Mouse (Mus musculus): ENCODE measurements around the gene Dis3l2.

Gene Dis3l2

DNA sequence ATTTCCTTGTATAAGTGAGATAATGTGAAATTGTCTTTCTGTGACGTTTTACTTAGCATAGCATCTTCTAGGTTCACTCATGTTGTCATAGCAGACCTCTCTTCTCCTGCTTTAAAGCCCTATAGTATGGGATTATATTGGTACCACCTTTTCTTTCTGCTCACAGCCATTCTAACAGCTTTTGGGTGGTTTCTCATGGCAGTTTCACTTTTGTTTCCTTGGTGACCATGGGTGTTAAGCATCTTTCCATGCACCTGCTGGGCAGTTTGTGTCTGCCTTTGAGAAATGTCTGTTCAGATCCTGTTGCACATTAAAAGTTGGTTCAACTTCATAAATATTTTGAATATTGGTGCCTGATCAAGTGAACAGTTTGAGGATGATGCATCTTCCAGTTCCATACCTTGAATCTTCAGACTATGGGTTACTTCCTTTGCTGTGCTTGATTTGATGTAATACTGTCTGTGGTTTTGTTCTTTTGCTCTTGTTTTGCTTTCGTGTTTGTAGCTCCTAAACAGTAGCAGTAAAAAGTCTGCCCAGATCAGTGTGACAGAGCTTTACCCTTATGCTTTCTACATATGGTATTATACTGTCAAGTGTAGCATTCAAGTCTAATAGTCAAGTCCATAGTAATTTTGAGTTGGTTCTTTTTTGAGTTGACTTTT, 29.7 kb downstream of the Dis3l2 start:
- no peak for DNase-seq (ENCODE audit: low read depth, low spot score)

DNA sequence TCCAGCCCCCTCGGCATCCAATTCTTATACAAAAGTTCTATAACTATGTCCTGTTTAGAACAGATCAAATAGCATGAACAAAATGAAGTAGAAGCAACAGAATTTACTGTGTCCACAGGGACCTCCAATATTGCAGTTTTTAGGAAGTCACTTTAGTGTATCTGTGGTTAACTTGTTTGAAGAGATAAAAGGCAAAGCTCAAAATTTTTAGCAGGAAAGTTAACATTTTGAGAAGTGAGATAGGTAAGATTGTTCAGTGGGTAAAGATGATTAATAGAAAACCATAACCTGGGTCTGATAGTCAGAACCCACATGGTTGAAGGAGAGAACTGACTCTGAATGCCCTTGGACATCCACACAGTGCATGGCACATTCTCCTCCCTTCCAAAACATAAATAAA, 32.8 kb downstream of the Dis3l2 start:
- no peak for DNase-seq (ENCODE audit: low read depth, low spot score)

DNA sequence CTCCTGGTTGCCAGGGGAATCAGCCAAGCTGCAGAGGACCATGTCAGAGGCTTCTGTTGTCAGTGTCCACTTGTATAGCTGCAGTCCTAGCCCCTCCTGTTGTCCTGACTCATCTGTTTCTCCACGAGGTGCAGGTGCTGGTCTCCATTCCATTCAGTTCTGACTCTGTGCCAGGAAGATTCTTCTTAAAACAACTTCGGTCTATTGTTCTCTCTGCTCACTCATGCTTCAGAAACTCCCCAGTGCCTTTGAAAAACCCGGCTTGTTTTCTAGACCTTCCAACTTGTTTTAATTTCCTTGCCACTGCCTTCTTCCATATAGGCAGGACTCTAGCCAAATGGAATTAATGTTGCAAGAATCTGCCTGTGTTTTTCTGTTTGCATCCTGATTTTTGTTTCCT, 39.3 kb downstream of the Dis3l2 start:
- no peak for DNase-seq (ENCODE audit: low read depth, low spot score)

DNA sequence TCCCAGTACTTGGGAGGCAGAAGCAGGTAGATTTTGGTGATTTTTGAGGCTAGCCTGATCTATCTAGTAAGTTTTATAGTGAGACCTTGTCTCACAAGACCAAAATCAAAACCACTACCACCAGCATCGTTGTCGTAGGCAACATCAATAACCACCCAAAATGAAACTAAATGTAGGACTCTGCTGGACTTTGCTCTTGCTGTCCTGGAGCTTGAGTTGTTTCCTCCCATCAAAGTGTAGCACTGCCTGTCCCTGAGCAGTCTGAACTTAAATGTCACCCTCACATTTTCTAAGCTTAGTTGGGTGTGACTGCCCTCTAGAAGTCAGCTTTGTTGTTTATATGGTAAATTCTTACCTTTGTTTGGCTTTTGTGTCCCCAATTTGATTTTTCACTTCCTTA, 43.4 kb downstream of the Dis3l2 start:
- no peak for DNase-seq (ENCODE audit: low read depth, low spot score)

DNA sequence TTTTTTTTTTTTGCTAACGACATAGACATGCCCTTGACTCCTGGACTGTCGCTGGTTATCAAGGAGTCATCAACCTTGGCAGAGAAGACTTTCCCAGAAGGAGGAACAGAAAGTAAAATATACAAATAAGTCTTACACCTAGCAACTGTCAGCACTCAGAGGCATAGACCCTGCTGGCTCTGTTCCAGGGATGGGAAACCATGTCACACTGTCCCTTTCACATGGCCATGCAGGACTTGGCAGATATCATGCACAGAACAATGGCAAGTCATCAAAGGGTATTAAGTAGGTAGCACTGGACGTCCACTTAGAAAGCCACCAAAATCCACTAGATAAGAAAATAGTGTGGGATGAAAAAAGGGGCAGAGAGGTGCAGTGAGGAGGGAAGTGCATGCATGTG, 46.5 kb downstream of the Dis3l2 start:
- DNase-seq (ENCODE audit: low read depth, low spot score) = peak; percentile 78

DNA sequence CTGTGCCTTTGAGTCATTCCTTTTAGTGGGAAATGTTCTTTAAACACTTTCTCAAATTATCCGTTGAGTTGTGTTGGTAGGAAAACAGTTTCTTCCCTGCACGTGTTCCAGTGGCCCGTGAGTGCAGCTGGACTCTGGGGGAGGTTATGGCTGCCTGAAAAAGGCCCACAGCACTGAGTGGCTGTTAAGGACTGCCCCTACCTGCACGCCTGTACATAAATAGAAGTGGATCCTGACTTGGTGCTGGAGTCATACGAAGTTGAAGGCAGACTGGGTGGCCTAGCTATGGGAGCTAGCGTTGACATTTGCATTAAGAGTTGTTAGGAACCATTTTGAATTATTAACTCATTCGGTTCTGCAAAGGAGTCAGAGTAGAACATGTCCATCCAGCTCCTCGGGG, 49.8 kb downstream of the Dis3l2 start:
- DNase-seq (ENCODE audit: low read depth, low spot score) = no peak

DNA sequence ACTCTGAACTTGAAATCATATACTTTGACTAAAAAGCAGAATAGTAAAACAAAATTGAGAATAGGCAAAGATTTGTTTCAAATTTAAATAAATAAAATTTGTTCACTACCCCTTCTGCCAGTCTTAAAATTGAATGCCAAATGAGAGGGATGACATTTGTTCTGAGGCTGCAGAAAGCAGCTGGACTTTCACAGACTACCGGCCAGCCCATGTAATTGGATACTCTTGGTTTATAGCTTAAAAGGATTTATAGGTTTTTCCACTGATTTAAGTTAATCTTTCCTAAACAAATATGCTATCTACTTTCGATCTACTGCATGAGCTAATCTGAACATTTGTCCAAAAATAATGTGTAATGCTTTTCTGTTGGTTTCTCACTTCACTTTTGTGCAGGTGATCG, 50.7 kb downstream of the Dis3l2 start:
- peak; percentile 57 for DNase-seq (ENCODE audit: low read depth, low spot score)

DNA sequence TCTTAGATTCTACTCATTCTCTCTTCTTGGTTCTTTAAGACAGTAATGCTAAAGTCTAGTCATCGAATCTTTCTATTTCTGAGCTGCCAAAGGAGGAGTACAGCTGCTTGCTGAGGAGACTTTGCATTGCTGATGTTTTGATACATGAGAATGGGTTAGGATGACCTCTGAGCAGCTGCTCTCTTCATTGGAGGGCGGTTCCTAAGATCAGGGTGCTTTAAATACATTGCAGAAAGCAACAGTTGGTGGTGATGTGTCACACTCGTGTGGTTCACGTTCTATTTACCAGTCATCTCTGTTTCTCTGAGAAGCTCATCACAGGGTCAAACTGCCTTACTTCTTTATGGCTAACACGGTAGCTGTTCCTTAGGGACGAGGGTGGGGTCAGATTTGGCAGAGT, 54.5 kb downstream of the Dis3l2 start:
- DNase-seq (ENCODE audit: low read depth, low spot score) = no peak

DNA sequence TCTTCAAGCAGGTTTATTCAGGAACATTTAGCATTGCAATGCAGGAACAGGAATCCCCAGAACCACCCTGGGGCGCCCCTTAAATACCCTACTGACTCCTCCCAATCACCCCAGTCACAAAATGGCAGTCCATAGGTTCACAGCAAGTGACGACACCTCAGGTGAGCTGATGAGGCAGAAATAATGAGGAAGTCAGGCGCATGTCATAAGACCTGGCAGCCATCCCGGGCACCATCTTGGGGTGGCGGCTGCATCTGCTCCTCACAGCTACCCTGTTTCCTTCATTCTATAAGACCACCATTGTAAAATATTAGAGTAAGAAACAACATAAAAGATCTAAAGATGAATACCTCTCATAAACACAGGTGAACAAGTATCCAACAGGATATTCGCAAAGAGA, 58.6 kb downstream of the Dis3l2 start:
- DNase-seq (ENCODE audit: low read depth, low spot score) = no peak

DNA sequence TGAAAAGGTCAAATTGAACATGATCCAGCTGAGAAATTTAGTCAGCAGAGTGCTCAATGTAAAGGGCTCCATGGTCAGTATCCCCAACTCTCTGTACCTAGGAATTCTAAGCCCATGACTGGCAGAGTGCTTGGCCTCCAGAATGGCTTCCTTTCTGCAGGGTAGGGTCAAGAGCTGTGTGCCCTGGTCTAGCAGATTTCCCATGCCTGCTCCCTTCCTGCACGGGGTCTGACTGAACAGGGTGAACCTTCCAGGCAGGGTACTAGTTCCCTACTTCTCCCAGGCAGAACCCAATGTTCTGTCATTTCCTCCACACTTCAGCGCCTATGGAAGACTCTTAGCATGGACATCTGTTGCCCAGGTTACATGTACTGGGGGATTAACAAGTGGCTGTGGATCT, 97.6 kb downstream of the Dis3l2 start:
- no peak for DNase-seq (ENCODE audit: low read depth, low spot score)

DNA sequence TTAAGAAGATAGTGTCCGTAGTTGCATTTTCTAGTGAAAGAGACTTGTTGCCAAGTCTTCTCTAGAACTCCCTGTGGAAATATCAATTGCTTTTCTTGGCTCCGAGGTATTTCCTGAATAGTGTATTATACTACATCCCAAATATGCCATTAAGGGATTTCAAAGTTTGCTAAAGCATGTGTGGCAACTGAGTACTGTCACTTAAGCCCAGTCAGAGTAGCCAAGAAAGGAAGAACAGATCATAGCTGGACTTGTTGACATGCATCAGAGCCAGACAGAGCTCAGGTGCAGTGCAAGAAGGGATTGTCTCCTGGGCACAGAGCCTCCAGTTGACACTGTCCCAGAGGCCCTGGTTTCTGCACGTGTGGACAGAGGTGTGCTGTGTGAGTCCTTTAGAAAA, 108.1 kb downstream of the Dis3l2 start:
- DNase-seq (ENCODE audit: low read depth, low spot score) = no peak

DNA sequence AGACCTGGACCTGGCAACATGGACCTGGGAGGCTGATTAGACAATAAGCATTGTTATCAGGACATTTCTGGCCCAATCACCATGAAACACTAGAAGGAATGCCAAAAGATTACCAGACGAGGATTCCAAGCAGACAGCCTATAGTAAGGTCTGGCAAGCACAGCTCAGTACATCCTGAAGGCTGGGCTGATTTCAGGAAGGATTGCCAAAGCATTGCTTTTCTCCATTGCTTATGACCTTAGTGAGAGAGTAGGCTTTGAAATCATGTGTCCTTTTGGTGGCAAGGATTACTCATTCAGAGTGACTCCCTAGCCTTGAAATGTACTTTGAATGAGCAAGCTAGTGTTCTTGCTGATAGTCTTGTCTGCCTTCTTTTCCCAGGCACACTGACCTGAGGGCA, 118.7 kb downstream of the Dis3l2 start:
- DNase-seq (ENCODE audit: low read depth, low spot score) = no peak

DNA sequence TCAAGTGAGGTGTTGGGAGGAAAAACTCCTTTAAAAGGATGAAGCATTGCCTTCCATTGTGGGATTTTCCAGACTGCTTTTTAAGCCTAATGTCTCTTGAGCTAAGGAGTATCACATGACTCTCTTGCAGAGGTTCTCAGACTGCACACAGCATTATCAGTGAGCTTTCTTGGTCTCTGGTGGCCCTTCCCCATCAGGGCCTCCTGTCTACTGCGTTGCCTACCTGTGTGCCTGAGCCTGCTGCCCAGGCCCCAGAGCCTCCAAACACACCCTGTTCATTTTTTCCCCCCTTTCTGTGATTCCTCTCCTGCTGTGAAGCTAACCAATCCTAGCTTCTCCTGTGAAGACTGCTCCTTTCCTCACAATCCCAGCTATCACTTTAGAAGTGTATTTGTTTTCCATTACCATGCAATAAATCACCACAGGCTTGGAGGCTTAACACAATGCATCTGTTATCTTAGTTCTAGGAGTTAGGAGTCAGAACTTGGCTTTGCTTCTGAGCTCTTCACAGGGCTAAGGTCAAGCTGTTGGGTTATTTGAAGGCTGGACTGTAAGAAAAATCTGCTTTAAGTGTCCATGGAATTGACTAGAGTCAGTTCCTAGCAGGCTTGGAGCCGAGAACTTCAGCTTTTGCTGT, 130.9 kb downstream of the Dis3l2 start:
- no peak for DNase-seq (ENCODE audit: low read depth, low spot score)

DNA sequence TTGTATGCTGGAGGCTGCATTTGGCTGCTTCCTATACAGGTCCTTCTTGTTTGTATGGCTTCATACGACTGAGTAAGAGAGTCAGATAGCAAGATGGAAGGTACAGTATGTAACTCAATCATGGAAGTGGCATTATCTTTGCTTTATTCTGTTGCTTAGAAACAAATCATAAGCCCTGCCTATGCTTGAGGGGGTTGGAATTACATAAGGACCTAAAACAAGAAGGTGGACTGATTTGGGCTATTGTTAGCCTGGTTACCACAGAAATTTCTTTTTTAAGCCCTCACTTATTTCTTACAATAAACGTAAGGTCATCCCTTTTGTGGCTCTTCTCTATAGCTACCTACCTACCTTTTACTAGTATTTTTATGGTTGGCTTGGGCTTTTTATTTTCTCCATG, 131.4 kb downstream of the Dis3l2 start:
- no peak for DNase-seq (ENCODE audit: low read depth, low spot score)

DNA sequence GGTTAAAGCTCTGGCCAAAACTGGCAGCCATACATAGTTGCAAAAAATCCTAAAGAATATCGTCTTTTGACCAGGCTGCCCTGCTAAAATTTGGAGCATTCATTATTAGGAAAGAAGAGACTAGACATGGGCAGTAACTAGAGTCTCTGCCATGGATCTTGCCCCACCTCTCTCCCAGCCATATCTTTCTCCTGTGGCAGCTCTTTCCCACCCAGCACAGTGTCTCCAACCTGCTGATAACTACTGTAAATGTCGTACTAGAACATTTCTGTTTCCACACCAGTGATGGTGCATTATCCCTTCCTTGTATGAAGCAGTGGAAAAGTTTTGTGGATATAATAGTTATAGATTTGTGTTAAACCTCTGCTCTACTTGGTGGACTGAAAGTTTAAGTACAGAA, 147.1 kb downstream of the Dis3l2 start:
- no peak for DNase-seq (ENCODE audit: low read depth, low spot score)

DNA sequence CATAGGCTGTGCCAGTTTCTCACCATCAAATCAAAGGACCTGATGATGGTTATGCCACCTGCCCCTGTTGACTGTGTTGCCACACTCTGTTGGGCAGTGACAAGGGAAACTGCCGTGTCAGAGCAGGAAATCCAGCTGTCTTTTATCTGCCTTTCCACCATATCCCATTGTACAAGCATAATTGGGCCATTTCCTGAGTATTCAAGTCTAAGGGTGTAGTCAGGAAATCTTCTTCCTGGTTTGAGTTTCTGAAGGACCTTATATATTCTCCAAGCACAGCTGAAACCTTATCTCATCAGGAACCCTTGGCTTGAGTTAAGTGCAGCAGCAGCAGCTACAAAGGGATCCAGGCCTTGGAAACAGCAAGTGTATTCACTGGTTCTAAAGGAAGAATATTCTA, 155.3 kb downstream of the Dis3l2 start:
- no peak for DNase-seq (ENCODE audit: low read depth, low spot score)

DNA sequence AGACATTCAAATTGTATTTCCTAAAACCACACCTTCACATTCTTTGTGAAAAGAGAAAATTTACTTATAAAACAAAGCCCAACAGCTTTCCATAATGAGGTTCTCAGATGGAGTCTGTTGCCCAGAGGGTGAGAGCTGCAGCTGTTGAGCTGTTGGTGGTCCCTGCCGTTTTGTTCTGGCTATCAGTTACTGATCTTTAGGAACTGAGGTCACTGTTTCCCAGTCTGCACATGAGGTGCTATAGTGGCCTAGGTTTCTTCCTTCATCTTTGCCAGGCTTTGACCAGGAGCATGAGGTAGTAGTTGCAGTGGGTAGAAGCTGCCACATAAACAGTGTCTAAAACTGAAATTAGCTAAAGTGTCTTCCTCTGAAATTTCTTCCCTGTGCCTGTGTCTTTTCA, 155.8 kb downstream of the Dis3l2 start:
- DNase-seq (ENCODE audit: low read depth, low spot score) = no peak

DNA sequence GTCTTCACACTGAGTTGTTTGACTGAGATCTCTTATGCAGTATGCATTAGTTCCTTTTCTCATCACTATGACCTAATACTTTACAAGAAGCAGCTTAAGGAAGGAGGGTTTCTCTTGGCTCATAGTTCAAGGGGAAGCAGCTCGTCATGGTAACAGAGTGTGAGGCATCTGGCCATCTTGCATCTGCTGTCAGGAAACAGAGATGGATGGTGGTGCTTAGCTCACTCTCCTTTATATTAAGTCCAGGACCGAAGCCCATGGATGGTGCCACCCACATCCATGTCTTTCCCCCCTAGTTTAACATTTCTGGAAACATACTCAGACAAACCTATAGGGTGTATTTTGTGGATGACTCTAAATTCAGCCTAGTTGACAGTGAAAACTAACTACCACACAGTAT, 170.1 kb downstream of the Dis3l2 start:
- no peak for DNase-seq (ENCODE audit: low read depth, low spot score)

DNA sequence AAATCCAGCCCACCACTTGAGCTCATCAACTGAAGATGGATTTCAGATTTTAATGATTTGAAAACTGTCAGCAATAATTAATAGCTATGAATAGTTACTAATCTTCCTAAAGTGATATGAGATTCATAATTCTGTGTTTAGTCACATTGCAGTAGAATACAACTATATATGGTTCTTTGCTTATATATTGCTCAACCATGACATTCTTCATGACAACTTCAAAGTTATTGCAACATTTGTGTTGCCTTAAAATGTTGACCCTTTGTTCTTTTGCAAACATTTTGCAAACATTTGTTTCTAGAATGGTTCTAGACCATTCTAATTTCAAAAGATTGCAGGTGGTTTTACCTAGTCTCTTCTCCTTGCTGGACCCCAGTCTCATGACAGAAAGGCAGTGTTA, 175.1 kb downstream of the Dis3l2 start:
- DNase-seq (ENCODE audit: low read depth, low spot score) = no peak

DNA sequence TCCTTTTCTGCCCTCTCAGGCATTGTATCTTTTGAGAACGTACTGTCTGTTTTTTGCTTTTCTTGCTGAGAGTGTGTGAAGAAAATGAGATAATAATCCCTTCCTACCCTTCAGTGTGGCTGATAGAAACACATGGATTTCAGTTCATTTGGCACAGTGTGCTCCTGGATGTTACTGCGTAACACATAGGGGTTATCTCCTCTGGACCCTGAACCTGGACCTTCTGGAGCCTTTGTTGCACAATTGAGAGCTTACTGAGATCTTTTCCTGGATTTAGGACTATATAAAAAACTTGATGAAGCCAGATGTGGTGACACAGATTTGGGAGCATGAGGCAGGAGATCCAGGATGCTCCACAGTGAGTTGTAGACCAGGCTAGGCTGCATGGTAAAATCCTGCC, 175.9 kb downstream of the Dis3l2 start:
- DNase-seq (ENCODE audit: low read depth, low spot score) = no peak

DNA sequence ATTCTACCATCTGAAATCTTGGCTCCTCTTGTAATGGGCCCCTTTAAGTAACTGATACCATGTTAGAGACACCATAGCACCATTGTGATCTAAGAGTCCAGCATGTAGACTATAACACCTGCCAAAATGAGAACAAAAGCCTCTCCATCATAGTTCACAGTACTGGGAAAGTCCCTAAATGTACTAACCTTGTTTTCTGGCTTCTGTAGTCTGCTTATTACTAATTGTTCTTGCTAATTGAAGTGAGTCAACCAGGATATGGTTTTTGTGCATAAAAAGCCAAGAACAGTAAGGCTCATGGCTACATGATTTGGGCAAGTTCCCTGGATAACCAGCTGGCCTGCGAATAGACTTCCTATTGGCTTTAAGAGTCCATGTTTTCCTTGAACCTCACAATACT, 183.5 kb downstream of the Dis3l2 start:
- peak; percentile 7 for DNase-seq (ENCODE audit: low read depth, low spot score)

DNA sequence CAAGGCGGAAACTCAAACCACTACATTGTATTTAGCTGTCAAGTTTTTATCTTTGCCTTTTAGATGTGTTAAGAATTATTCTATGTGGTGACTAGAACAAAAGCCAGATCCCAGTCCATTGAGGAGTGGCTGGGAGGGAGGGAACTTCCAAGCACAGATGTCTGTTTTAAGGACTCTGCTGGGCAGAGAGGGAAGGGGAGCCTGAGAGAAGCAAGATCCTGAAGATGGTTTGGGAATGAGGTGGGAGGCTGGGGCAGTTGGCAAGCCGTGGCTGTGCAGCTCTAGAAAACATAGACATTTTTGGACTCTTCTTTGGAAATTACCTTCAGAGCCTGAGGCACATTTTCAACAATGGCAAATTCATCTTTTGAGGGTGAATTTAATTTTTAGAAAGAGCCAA, 208.9 kb downstream of the Dis3l2 start:
- DNase-seq (ENCODE audit: low read depth, low spot score) = no peak

DNA sequence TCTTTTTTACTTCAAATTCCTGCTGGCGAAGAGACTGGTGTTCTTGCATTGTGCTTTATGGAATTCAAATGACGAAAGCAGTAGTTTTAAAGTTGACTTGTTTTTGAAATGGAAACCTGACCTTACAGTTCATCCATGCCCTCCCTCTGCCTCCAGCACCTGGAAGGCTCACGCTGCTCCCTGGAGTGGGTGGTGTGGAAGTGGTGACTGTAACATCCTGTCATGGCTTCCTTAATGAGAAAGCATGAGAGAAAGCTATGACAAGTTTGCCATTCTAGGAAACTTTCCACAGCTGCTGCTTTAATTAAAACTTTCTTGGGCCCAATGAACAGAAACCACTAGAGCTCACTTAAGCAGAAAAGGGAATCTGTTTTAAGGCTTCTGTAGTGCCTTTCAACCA, 210.3 kb downstream of the Dis3l2 start:
- no peak for DNase-seq (ENCODE audit: low read depth, low spot score)

DNA sequence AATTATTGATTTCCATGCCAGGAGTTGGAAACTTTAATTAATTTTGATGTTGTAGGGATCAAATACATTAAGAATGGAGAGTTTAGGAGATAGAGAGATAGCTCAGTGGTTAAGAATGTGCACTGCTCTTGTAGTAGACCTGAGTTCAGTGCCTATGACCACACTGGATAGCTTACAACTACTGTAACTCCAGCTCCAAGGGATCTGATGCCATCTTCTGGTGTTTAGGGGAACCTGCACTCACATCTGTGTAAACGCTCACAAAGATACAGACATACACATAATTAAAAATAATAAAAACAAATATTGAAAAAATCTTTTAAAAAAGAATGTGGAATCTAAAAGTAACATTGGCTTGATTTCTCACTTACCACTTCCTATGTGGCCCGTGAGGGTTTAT, 211.1 kb downstream of the Dis3l2 start:
- DNase-seq (ENCODE audit: low read depth, low spot score) = peak; percentile 20

Measured in A20 (cell line).